Mouse (Mus musculus) skeletal muscle tissue, adult 2 months (tissue): ENCODE data around the gene Acin1.

Source experiments
- DNase-seq: peaks from one replicate; pipeline ENCODE4 v3.0.0-alpha.2; 2012; ENCODE audit warnings: low read depth, low spot score

Acin1 gene

DNA sequence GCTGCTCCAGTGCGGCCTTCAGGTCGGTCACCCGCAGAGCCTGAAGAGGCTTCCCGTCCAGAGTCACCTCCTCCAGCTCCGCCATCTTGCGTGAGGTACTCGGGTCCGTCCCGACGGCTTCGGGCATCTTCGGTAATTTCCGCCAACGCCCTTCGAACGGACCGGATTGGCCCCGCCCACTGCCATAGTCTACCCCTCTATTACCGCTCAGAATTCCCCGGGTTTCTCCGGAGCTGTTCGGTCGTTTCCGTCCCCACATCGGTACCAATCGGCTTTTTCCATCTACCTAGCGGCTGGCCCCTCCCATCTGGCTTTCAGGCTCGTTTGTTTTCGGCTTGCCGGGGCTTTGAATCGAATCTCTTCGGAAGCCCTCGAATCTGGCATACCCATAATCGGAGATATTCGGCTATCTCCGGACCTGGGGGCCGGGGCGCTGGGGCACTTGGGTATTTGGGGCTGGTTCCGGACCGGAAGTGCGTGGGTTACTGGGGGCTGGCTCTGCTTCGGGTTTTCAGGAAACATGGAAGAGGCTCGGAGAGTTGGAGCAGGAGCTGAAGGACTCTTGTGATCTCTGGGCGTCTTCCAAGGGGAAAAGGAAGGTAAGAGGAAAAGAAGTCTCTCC, at the start of gene Acin1:
TSS of gene Acin1 (minus strand) at position 410 of the 622 bp plus-strand sequence.
- peak; percentile 99 for DNase-seq

DNA sequence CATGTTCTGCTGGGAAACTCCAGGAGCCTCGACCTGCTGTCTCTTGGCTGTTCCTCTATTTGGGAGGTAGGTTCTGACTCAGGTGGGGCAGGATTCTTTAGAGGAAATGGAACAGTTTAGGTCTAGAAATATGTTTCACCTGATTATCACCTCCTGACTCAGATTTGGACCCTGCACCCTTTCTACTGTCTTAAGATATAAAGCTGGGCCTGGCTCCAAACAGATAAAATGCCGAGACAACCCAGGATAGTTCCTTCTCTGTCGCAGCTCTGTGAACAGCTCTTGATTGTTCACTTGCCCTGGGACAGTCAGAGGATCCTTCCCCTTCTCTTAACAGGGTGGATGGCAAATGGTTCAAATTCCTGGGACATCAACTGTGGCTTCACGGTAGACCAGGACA, 48.5 kb upstream of the Acin1 start:
- no peak for DNase-seq

DNA sequence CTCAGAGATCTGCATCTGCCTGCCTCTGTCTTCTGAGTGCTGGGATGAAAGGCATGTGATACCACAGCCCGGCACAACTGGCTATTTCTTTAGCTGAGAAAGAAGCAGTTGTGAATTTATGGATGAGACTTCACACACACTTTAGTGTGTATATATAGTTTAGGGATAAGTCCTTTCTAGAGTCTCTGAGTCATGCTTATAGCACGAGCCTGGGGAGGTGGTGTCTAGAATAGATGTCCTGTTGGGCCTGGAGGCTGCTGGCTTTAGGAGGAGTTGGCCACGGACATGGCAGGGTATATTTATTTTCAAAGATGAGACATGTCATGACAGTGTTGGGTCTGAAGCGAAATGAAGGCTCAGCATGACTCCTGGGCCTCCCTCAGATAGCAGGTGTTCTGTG, 47.3 kb upstream of the Acin1 start:
- no peak for DNase-seq

DNA sequence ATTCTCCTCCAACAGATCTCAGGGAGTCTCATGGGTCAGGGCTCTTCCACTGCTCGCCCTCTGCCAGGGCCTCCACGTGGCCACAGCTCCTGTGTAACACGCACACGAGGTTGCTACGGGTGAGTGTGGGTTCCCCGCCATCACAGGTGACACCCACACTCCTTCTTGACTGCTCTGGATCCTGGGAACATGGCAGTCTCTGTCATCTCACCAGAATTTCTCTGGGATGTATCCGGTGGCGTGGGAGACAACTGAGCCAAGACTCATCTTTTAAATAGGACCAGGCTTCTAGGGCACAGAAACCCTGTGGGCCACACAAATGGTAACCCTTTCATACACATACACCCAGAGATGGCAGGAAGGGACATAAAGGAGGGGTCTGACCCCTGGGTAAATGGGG, 45.5 kb upstream of the Acin1 start:
- no peak for DNase-seq

DNA sequence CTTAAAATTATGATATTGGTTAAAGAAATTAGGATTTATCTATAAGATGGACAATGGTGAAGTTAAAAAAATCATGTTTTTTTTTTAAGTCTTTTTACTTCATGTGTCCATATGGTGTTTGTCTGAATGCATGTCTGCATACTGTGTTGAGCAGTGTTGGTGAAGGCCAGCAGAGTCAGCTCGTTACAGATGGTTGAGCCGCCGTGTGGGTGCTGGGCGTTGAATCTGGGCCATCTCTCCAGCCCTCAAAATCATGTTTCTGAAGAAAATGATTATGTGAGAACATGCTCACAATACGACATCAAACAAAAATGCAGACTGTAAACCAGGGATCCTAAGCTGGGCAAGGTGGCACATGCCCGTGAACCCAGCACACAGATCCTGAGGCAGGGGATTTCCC, 43.6 kb upstream of the Acin1 start:
- DNase-seq: no peak

DNA sequence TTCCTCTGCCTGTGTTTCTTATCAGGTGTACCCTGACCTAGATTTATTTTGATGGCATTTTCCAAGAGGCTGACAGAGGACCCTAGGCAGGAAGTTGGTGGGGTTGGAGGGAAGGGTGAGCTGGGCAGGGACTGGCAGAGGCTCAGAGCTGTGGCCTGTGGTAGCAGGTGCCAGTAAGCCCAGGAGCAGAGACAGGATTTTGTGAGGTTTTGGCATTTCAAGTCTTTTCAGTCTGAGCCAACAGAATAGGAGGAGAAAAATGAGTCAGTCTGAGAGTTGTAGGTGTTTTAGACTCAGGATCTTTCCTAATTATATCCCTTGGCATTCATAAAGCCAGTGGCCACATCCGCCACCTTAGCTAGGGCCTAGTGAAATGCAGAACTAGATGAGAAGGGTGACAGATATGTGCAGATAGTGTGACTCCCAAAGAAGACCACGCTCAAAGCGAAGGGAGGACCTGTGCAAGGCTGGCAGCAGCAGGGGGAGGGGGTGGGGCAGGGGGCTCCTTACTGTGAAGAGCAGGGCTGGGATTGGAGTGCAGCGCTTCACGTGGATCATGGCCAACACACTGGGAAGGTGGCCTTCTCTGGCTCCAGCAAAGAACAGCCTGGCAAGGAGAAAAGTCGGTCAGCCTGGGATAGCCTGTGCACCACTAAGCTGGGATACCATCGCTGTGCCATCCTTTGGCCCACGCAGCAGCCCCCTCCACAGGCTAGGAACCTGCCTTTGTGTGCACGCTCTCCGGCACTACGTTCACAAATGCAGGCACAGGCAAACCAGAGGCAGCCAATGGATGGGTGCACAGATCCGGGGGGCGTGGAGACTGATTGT, 42.3 kb upstream of the Acin1 start:
- no peak for DNase-seq

DNA sequence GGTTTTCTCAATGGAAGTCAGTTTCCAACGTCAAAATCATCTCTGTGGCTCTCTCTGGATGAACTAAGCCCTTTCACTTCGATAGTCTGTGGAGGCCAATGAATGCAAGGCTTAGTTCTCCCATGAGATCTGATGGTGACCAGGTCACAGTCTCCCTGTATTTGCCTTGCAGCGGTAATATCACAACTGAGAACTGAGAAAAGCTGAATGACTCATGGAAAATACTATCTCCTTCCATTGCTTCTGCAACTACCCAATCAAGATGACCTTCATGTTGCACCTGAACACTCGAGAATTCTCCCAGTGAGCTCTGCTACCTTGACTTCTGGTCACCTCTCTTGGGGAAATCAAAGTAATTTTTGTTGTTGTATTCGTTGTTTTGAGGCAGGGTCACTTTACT, 40.8 kb upstream of the Acin1 start:
- DNase-seq: no peak

DNA sequence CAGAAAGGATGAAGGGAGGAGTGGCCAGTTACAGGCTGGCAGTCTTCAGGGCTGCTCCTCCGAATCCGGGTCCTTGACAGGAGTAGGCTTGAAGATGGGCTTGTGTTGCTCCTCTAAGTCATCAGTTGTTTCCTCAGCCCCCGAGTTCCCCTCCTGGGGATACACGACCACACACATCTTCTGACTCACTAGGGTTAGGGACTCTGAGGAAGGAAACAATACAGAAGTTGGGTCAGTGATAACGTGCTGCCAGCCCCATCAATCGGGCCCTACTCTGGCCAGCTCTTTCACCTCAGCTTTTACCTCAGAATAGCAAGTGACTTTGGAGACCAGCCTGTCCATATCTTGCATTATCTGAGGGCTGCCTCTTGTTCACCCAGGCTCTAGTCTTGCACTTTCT, 37.3 kb upstream of the Acin1 start:
- DNase-seq: no peak

DNA sequence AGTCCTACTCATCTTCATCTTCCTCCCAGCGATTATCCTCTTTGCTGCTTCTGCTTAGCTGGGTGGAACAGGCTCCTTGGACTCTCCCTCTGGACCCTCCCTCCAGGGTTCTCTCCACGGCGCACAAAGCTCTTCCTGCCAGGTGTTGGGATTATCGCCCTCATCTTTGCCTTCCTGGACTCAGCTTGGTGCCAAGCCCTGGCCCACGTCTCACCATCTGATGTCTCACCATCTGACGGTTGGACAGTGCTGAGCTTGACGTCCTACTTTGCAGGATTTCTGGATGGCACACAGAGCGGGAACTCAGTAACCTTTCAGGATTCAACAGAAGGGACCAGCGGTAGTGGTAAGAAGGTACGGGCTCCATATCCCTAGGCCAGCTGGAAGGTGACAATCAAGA, 35.0 kb upstream of the Acin1 start:
- no peak for DNase-seq

DNA sequence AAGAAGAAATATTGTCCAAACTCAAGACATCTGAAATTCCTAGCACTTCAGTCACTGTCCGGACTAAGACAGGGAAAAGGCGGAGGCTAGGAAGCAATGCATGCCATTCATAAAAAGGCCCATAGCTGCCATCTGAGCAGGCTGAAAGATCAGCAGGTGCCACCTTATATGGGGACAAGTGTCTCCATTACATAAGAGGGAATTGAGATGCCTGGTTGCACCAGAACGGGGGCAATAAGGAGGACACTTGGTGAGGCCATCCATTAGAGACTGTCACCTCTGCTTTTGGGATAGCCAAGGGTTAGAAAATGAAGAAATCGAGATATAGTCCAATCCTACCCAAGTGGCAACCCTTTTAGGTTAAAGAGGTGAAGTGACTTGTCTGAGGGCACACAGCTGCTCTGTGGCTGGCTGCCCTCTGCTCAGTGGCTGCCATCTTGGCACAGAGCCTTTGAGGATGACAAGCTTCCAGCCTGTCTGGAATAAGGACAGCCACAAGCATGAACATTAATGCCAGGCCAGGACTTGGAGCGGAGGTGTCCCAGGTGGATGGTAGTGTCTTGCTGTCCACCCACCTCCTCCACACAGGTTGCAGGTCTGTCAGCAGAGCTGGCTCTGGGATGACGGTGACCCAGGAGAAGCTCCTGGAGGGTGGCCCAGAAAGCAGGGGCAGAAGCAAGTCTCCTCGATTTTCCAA, 34.1 kb upstream of the Acin1 start:
- DNase-seq: peak; percentile 85

DNA sequence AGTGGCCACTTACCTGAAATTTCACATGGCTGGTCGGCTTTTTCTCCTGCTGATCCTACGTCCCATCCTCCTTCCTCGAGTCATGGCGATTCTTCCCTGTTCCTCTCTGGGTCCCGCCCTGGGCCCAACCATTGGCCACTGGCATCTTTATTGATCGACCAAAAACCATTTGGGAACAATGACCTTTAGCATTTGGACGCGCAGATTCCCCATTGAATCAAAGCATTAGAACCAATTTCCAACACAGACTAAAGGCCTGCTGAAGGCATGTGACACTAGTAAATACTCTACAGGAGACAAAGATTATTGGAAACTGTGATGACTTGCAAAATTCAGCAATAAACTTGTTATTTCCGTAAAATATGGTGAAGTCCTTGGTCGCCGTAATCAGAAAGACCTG, 33.3 kb upstream of the Acin1 start:
- DNase-seq: no peak

DNA sequence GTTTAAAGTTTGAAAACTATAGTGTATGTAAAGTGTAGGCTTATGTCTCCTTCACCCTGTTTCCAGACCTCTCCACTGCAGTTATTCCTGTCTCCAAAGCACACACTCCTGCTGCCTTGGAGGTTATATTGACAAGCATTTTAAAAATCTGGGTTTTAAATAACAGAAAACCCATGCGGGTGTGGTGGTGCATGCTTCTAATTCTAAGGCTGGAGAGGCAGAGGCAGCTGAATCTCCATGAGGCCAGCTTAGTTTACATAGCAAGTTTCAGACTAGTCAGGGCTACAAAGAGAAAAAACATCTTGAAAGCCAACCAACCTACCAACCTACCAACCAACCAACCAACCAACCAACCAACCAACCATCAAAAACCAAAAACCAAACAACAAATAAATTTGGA, 28.7 kb upstream of the Acin1 start:
- no peak for DNase-seq

DNA sequence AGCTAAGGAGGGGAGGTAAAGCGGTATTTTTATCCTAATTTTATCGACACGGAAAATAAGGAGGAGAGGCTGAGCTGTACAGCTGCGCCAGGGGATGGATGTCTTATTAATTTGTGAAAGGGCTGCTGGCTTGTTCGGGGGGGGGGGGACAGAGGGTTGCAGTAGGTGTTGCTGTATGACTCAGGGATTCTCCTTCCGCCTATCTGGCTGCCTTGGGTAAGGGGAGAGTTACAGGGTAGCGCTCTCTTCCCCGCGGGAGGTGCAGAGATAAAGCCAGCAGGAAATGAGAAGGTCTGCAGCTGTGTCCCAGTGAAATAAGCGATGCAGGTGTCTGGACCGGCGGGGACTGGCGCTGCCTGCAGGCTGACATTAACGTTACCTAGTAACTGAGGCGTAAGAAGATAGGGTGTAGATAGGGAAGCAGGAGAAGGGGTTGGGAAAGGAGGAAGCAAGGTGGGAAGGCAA, 27.9 kb upstream of the Acin1 start:
- DNase-seq: no peak

DNA sequence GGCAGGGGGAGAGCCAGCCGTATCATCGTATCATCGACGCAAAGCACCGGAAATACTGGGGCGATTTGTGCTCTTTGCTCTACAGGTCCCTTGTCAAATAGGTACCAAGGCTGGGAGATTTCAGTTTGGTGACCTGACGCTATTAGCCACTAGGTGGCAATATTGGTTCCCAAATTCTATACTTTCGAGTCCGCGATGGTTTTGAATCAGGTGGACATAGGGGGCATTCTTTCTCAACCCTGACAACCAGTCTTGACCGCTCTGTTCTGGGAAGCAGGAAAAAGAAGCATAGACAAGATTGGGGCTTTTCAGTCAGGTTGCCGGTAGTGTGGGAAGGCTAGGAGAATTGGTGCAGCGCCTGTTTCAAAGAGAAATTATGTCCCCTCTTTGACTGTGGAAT, 27.4 kb upstream of the Acin1 start:
- DNase-seq: peak; percentile 58

DNA sequence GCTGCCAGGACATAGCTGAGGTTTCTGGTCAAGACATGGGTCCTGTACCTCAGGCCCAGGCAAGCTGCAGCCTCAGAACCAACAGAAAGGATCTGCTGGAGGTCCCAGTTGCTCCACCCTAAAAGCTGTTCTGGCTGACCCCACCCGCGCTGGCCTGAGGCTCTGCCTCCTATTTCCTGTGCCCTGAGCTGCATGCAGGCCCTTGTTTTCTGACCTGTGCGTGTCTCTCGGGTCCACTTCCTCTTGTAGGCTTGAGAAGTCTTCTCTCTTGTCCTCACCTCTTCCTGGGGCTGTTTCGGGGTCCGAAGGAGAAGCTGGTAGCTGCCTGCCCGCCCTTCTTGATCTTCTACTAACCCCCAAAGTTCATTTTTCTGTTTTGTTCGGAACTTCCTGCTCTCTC, 26.1 kb upstream of the Acin1 start:
- no peak for DNase-seq

DNA sequence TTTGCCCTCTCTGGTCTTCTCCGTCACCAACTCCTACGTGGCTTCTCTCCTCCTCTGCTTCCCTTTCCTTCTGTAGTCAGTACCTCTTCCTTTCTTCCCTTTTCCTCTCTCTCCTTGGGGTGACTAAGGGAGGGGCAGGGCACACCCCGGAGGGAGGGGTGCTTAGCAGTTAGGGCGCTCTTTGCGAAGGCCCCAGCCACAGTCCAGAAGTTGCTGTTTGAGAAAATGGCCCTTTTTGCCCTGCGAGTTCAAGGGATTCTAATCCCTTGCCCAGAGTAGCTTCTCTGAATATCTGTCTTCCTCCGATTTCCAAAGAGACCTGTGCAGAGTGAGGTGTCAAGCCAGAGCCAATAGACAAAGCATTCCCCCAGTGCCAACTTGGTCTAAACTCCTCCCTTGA, 25.3 kb upstream of the Acin1 start, which contains the start of gene Cebpe:
TSS of gene Cebpe (minus strand) at position 101 of the 400 bp plus-strand sequence.
- no peak for DNase-seq

DNA sequence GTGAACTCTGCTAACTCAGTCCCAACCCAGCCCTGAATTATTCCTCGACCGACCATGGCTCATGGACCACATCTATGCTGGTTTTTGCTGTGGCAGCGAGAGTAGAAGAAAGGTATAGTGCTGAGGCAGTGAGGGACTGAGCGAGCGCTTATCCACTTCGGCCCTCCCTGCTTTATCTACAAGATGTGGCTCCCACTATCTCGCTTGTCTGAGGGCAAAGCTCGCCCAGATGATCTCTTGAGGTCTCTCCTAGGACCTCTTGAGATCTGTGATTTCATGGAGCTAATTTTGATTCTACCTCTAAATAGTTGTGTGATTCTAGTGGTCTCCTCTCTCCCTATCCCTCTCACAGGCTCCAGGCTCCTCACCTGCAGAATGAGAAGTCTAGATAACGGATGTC, 22.3 kb upstream of the Acin1 start:
- DNase-seq: no peak

DNA sequence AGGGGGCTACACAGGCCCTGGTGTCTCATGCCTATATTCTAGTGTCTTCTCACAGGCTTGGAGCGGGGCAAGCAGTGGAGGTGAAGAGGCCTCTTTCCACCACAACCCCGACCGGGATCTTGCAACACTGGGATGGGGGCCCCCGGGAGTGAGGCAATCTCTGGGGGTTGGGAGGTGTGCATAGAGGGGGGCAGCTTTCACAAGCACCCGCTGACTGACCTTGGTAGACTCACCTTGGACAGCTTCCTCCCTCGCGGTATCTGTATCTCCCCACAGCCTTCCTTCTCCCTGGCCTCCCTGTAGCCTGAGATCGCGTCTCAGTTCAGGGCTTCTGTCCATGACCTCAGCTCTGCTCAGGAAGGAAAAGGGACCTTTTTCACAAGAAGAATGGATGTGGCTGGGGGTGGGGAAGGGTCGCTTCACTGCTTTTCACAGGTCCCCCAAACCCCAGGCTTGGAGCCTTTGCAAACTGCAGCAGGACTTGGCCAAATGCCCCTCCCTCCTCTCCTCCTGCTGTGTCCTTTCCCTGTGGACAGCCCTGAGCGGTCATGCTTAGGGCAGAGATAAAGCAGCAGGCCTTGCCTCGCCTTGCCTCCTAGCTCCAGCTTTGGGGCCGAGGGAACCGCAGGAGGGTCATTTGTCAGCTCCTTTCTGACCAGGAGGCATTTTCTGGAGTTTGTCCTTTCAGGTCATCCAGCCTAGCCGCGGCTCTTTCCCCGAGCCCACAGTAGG, 20.0 kb upstream of the Acin1 start:
- DNase-seq: no peak

DNA sequence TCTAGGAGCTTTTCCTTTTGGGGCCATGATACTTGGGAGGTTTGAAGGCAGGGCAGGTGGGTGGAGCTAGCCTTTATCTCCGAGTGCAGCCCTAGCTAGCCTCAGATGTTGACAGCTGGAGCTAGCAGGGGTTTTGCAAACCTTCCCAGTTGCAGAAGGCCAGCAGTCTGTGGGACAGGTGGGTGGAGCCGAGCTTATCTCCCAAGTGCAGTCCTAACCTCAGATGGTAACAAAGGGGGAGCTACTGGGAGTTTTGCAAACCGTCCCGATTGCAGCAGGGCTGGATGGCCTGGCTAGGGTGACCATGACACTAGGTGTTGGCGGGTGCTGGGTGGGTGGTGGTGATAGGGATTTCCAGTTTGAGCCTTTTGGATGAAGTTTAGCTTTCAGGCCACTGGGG, 19.1 kb upstream of the Acin1 start:
- no peak for DNase-seq

DNA sequence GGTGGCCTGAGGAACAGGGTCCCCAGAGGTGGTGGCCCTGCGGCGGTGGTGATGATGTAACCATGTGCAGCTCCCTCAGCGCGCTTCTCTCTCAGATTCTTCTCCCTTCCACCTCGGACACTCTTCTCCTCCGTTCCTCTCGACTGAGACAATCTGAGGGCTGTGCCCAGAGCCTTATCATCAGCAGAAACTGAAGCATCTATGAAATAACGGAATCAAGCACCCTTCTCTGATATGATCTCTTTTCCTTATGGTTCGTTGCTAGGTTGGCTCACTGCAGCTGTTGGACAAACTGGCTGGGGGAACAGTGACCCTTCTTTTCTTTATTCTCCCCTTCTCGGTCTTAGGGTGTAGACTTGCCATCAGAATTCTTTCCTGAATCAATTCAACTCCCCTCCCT, 16.5 kb upstream of the Acin1 start:
- DNase-seq: no peak

DNA sequence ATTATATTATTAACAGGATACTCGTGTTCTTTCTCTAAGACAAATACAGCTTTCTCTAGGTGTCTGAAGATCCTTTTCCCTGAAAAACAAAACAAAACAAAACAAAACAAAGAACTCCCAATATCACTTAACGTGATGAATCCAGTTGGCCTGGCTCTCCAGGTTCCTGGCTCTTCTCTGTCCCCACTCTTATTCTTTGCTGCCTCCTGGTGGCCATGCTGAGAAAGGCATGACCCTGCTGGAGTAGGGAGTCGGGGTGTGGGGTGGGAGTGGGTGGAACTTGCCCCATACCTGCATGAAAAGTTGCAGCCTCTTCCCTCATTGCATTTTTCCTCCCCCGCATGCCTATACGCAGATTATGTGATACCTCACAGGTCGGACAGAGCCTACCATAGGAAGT, 14.6 kb upstream of the Acin1 start:
- DNase-seq: peak; percentile 59

DNA sequence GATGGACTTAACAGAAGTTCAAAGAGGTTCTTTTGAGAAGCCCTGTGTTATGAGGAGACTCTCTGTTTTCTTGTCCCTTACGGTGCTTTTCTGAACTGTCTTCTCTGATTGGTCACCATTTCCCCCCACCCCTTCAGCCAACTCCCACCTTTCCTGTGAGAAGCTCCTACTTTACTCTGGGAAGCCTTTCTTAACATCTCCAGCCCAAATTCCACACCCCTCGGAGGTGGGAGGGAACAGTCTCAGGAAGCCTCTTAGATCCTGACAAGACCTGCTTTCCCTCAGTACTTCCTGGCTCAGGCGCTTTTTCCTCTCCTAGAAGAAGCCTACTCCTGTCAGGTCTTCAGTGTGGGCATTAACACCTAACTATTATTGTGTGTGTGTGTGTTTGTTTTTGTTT, 12.9 kb upstream of the Acin1 start:
- DNase-seq: no peak
